Mouse (Mus musculus): ENCODE results near the gene Terf2. TPM values are rescaled to one million over a fixed set of nuclear protein-coding genes. Genes with fewer than 3 reads are reported as not detected.

The Terf2 gene
- polyA plus RNA-seq, 1 experiment from 2014 or later = 22.2 TPM

- Histone ChIP-seq H3K9ac (peak within 1 kb of the TSS; percentile 99), H3K4me2 (replicated peaks) (peak within 1 kb of the TSS; percentile 80), H3K4me3 (replicated peaks; ENCODE audit: low read length) (peak within 1 kb of the TSS; percentile 99), H3K36me3 (replicated peaks; ENCODE audit: control insufficient read depth, insufficient read depth) (peaks cover 3% of the 10 kb centered on the region; the same call in 1 of the 2 replicates), H3K4me1 (replicated peaks; ENCODE audit: control insufficient read depth, insufficient read depth, low read length) (peaks cover 14% of the 10 kb centered on the region), H3K27ac (peak within 1 kb of the TSS; percentile 84), H3K27me3 (ENCODE audit: control insufficient read depth, insufficient read depth, low read length) (no peaks in the 10 kb centered on the region), H3K9me3 (ENCODE audit: control insufficient read depth, low read length) (no peaks in the 10 kb centered on the region)
- peak; percentile 95 for ATAC-seq (ENCODE audit: low FRiP score)
- DNase-seq (ENCODE audit: low spot score) = peak; percentile 96
- 5% methylated on average over 66 of the region's 66 CpGs for WGBS
These were observed 65.4 kb downstream of the Terf2 start, which contains the start of gene Vps4a for GRCm38 (mm10) chr8:107030650-107031576. TSS of gene Vps4a (plus strand) at chr8:107031222.

GRCm38 (mm10) chr8:107030058-107030457 lies 66.3 kb downstream of the Terf2 start:
- H3K9ac ChIP-seq = no peak overlapping the region
- H3K4me3 ChIP-seq (replicated peaks; ENCODE audit: low read length) = no peak overlapping the region
- no peaks in the 10 kb centered on the region for H3K36me3 ChIP-seq (replicated peaks; ENCODE audit: control insufficient read depth, insufficient read depth)
- H3K4me1 ChIP-seq (replicated peaks; ENCODE audit: control insufficient read depth, insufficient read depth, low read length) = peaks cover 14% of the 10 kb centered on the region
- ATAC-seq (ENCODE audit: low FRiP score) (no peak), DNase-seq (ENCODE audit: low spot score) (no peak)
- 79% methylated on average over 5 of the region's 5 CpGs for WGBS
- H3K9me3 ChIP-seq (ENCODE audit: control insufficient read depth, low read length) = no peaks in the 10 kb centered on the region
- no peaks in the 10 kb centered on the region for H3K27me3 ChIP-seq (ENCODE audit: control insufficient read depth, insufficient read depth, low read length)
- H3K4me2 ChIP-seq (replicated peaks) = no peak overlapping the region
- no peak overlapping the region for H3K27ac ChIP-seq

GRCm38 (mm10) chr8:107029310-107029709 lies 67.0 kb downstream of the Terf2 start:
- no peaks in the 10 kb centered on the region for H3K9me3 ChIP-seq (ENCODE audit: control insufficient read depth, low read length)
- no peaks in the 10 kb centered on the region for H3K27me3 ChIP-seq (ENCODE audit: control insufficient read depth, insufficient read depth, low read length)
- no peak overlapping the region for H3K4me3 ChIP-seq (replicated peaks; ENCODE audit: low read length)
- H3K27ac ChIP-seq = no peak overlapping the region
- ATAC-seq (ENCODE audit: low FRiP score) = no peak
- no peaks in the 10 kb centered on the region for H3K36me3 ChIP-seq (replicated peaks; ENCODE audit: control insufficient read depth, insufficient read depth)
- H3K4me1 ChIP-seq (replicated peaks; ENCODE audit: control insufficient read depth, insufficient read depth, low read length) = peaks cover 14% of the 10 kb centered on the region
- no peak overlapping the region for H3K4me2 ChIP-seq (replicated peaks)
- no peak for DNase-seq (ENCODE audit: low spot score)
- WGBS = 89% methylated on average over 3 of the region's 3 CpGs
- no peak overlapping the region for H3K9ac ChIP-seq

- H3K36me3 ChIP-seq (replicated peaks; ENCODE audit: control insufficient read depth, insufficient read depth) = no peaks in the 10 kb centered on the region
These were observed 72.9 kb downstream of the Terf2 start for GRCm38 (mm10) chr8:107023479-107023878.

More at GRCm38 (mm10) chr8:107023479-107023878, 72.9 kb downstream of the Terf2 start:
- no peaks in the 10 kb centered on the region for H3K9me3 ChIP-seq (ENCODE audit: control insufficient read depth, low read length)
- no peaks in the 10 kb centered on the region for H3K27me3 ChIP-seq (ENCODE audit: control insufficient read depth, insufficient read depth, low read length)
- ATAC-seq (ENCODE audit: low FRiP score) (no peak), DNase-seq (ENCODE audit: low spot score) (no peak)
- no peak overlapping the region for H3K4me2 ChIP-seq (replicated peaks)
- no peak overlapping the region for H3K4me3 ChIP-seq (replicated peaks; ENCODE audit: low read length)
- no peaks in the 10 kb centered on the region for H3K4me1 ChIP-seq (replicated peaks; ENCODE audit: control insufficient read depth, insufficient read depth, low read length)
- no peak overlapping the region for H3K9ac ChIP-seq
- 94% methylated on average over 8 of the region's 8 CpGs for WGBS
- no peak overlapping the region for H3K27ac ChIP-seq

Small RNAs within 50 kb of the gene (microRNA-seq; reads per million reads assigned to microRNA genes)
- 1.5 reads per million for gene Mir7075

Other genes with a start within 250 kb of the Terf2 start
- gene Has3, start 226.3 kb downstream of the Terf2 start, polyA plus RNA-seq (2014; fragmentation: Nextera tagmentation; extraction: Ambion mirVana) = 1.2 and 1.7 TPM in 2 replicates
- gene Utp4, start 202.9 kb downstream of the Terf2 start, polyA plus RNA-seq (2014; fragmentation: Nextera tagmentation; extraction: Ambion mirVana) = 39.6 and 46.6 TPM in 2 replicates
- gene Sntb2, start 160.8 kb downstream of the Terf2 start, polyA plus RNA-seq (2014; fragmentation: Nextera tagmentation; extraction: Ambion mirVana) = 6.3 and 7.3 TPM in 2 replicates
- 149 and 172 TPM in 2 replicates for gene Vps4a, start 65.3 kb downstream of the Terf2 start, polyA plus RNA-seq (2014; fragmentation: Nextera tagmentation; extraction: Ambion mirVana)
- gene Pdf, start 47.9 kb downstream of the Terf2 start, polyA plus RNA-seq (2014; fragmentation: Nextera tagmentation; extraction: Ambion mirVana) = 32.1 and 32.3 TPM in 2 replicates
- 40.7 and 42.6 TPM in 2 replicates for gene Cog8, start 39.9 kb downstream of the Terf2 start, polyA plus RNA-seq (2014; fragmentation: Nextera tagmentation; extraction: Ambion mirVana)
- gene Nip7, start 39.7 kb downstream of the Terf2 start, polyA plus RNA-seq (2014; fragmentation: Nextera tagmentation; extraction: Ambion mirVana) = 69.3 and 70.2 TPM in 2 replicates
- not detected in 2 replicates for gene Tmed6, start 30.9 kb downstream of the Terf2 start, polyA plus RNA-seq (2014; fragmentation: Nextera tagmentation; extraction: Ambion mirVana)
- 126 and 134 TPM in 2 replicates for gene Cyb5b, start 54.1 kb upstream of the Terf2 start, polyA plus RNA-seq (2014; fragmentation: Nextera tagmentation; extraction: Ambion mirVana)
- 8.0 and 12.0 TPM in 2 replicates for gene Nfat5, start 196.9 kb upstream of the Terf2 start, polyA plus RNA-seq (2014; fragmentation: Nextera tagmentation; extraction: Ambion mirVana)

All from hindbrain, embryonic 14.5 days (tissue).